19 mouse cellular contexts compared by ENCODE assay signal in genomic region chr6:6872873-6873272, GRCm38 (mm10). TPM values are rescaled to one million over a fixed set of nuclear protein-coding genes. Genes with fewer than 3 reads are reported as not detected.
DNase-seq lines count a peak whose midpoint lies in the region; ATAC-seq lines count a peak whose summit lies in the region.
"Had no signal": no experiment of that assay in that cellular context is flagged by ENCODE, and none has a peak within 500 bp of the region (broad histone marks: within the 10 kb centered on the region; RNA-seq: fewer than 3 reads in every experiment).

No protein-coding gene starts in this region.

- no peaks in the 10 kb centered on the region for H3K9me3 ChIP-seq in heart, embryonic 12.5 days (replicated peaks)
- H3K9me3 ChIP-seq in neural tube, embryonic 15.5 days (replicated peaks) = no peaks in the 10 kb centered on the region
- H3K9me3 ChIP-seq: midbrain, embryonic 12.5 days; neural tube, embryonic 13.5 days had no signal

- peaks cover 16% of the 10 kb centered on the region for H3K4me1 ChIP-seq in heart, embryonic 12.5 days (replicated peaks)
- 0 out of 2 replicates have a peak, but pooled peaks cover 4% of the 10 kb centered on the region for H3K4me1 ChIP-seq in neural tube, embryonic 15.5 days
- H3K4me1 ChIP-seq: neural tube, embryonic 13.5 days had no signal

- no peaks in the 10 kb centered on the region for H3K36me3 ChIP-seq in heart, embryonic 12.5 days
- H3K36me3 ChIP-seq in neural tube, embryonic 15.5 days = no peaks in the 10 kb centered on the region
- H3K36me3 ChIP-seq: midbrain, embryonic 12.5 days; neural tube, embryonic 13.5 days had no signal

- no peak for ATAC-seq in heart, embryonic 12.5 days (ENCODE audit: insufficient number of reproducible peaks, low FRiP score)
- no peak for ATAC-seq in neural tube, embryonic 15.5 days (ENCODE audit: low FRiP score)
- ATAC-seq: inflammation-experienced regulatory T-cells, adult 6 months had no signal

- no peak overlapping the region for H3K9ac ChIP-seq in heart, embryonic 12.5 days
- H3K9ac ChIP-seq in neural tube, embryonic 15.5 days (replicated peaks) = no peak overlapping the region
- H3K9ac ChIP-seq: midbrain, embryonic 12.5 days; neural tube, embryonic 13.5 days had no signal

- no peak overlapping the region for H3K27ac ChIP-seq in heart, embryonic 12.5 days (ENCODE audit: poor library complexity, severe bottlenecking)
- H3K27ac ChIP-seq in neural tube, embryonic 15.5 days (replicated peaks) = no peak overlapping the region
- H3K27ac ChIP-seq: gastrocnemius, adult 2 months; midbrain, embryonic 12.5 days; neural tube, embryonic 13.5 days had no signal

- H3K27me3 ChIP-seq in heart, embryonic 12.5 days (replicated peaks) = peaks cover 86% of the 10 kb centered on the region
- peaks cover 95% of the 10 kb centered on the region for H3K27me3 ChIP-seq in neural tube, embryonic 15.5 days (replicated peaks)

- DNase-seq in heart, adult 11 months = peak; percentile 44
- DNase-seq in neural tube, embryonic 10.5 days (ENCODE audit: extremely low spot score, low spot score) = peak; percentile 48
- DNase-seq in mesoderm, embryonic 11.5 days (ENCODE audit: low read depth, low spot score) = peak; percentile 26
- DNase-seq in natural killer cell, adult 2 months (ENCODE audit: low spot score in 2 of 2) = no peak
- no peak for DNase-seq in adipocyte (ENCODE audit: low spot score)
- DNase-seq: gastrocnemius, adult 2 months; heart, postnatal 4 days; kidney, postnatal 4 days; lung, adult 2 months; lung, postnatal 36 days; thymus, postnatal 36 days had no signal

- H3K4me2 ChIP-seq in heart, embryonic 12.5 days = no peak overlapping the region
- no peak overlapping the region for H3K4me2 ChIP-seq in neural tube, embryonic 15.5 days
- H3K4me2 ChIP-seq: liver, embryonic 11.5 days; midbrain, embryonic 12.5 days; neural tube, embryonic 13.5 days had no signal

- 1% methylated on average over 5 of the region's 5 CpGs for WGBS in heart, embryonic 12.5 days
- WGBS in neural tube, embryonic 15.5 days = 2% methylated on average over 5 of the region's 5 CpGs

- no peak overlapping the region for H3K4me3 ChIP-seq in heart, embryonic 12.5 days
- H3K4me3 ChIP-seq in neural tube, embryonic 15.5 days (replicated peaks) = no peak overlapping the region
- H3K4me3 ChIP-seq: gastrocnemius, adult 2 months; midbrain, embryonic 12.5 days; neural tube, embryonic 13.5 days had no signal

RNA-seq across cellular contexts. Expression of gene Dlx5, which starts 9.0 kb away (rescaled TPM):
- polyA plus RNA-seq in heart, embryonic 12.5 days (2016; fragmentation: Nextera tagmentation; extraction: Ambion mirVana) = 0.98 and 1.5 TPM in 2 replicates
- 0.41 and 0.83 TPM in 2 replicates for polyA plus RNA-seq in neural tube, embryonic 15.5 days (2015; fragmentation: Nextera tagmentation; extraction: Ambion mirVana)
- polyA plus RNA-seq: inflammation-experienced regulatory T-cells, adult 6 months; lung, adult 2 months had no signal

RNA-seq across cellular contexts. Expression of gene Dlx6, which starts 9.7 kb away (rescaled TPM):
- 0.14 TPM in 1 of 2 replicates, not detected in the other for polyA plus RNA-seq in heart, embryonic 12.5 days (2016; fragmentation: Nextera tagmentation; extraction: Ambion mirVana)
- polyA plus RNA-seq in neural tube, embryonic 15.5 days (2015; fragmentation: Nextera tagmentation; extraction: Ambion mirVana) = 0.41 TPM in 1 of 2 replicates, not detected in the other
- polyA plus RNA-seq: heart, embryonic 14.5 days; inflammation-experienced regulatory T-cells, adult 6 months; kidney, embryonic 14.5 days; liver, embryonic 11.5 days; lung, adult 2 months; neural tube, embryonic 13.5 days had no signal

Comparison
In these comparisons a context has a peak if more than half of its experiments do, and no peak if none do; other contexts are left out.
1. DNase-seq: peak in heart, adult 11 months (single experiment), neural tube, embryonic 10.5 days (single experiment) and mesoderm, embryonic 11.5 days (single experiment); none in natural killer cell, adult 2 months (0 of 2) and adipocyte (single experiment).